Mouse (Mus musculus) hindbrain, embryonic 10.5 days (tissue): ENCODE measurements around the gene Hpd. TPM values are rescaled to one million over a fixed set of nuclear protein-coding genes. Genes with fewer than 3 reads are reported as not detected.

ENCODE experiments used
- DNase-seq: peaks from one replicate; pipeline ENCODE4 v3.0.0-alpha.2; 2017; ENCODE audit warnings: low spot score
- H3K27ac ChIP-seq: fragments of 300-500 bp; sonication (generic); 2 replicates; pipeline ENCODE4 v1.5.1; 2016; ENCODE audit warnings: mild to moderate bottlenecking, moderate library complexity
- H3K27me3 ChIP-seq: fragments of 300-500 bp; sonication (generic); 2 replicates; pipeline ENCODE4 v1.6.1; 2016; ENCODE audit warnings: mild to moderate bottlenecking; ENCODE audit not compliant: poor library complexity, insufficient read depth, severe bottlenecking
- H3K36me3 ChIP-seq: fragments of 300-500 bp; sonication (generic); 2 replicates; pipeline ENCODE4 v1.6.1; 2016; ENCODE audit warnings: mild to moderate bottlenecking, moderate library complexity
- H3K4me1 ChIP-seq: fragments of 300-500 bp; sonication (generic); replicated peaks from 2 replicates; pipeline ENCODE4 v1.6.1; 2016; ENCODE audit warnings: mild to moderate bottlenecking
- H3K4me3 ChIP-seq: fragments of 300-500 bp; sonication (generic); 2 replicates; pipeline ENCODE4 v1.5.1; 2016; ENCODE audit warnings: mild to moderate bottlenecking, moderate library complexity
- H3K9me3 ChIP-seq: fragments of 300-500 bp; sonication (generic); 2 replicates; pipeline ENCODE4 v1.6.1; 2016; ENCODE audit warnings: mild to moderate bottlenecking, moderate library complexity
- WGBS: fragments of 180-500 bp; shearing (Covaris S2); methylation state at CpG from one replicate; pipeline ENCODE4 v1.1.7; 2016; 5-methylcytosine and 5-hydroxymethylcytosine counted together
- polyA plus RNA-seq: library from polyadenylated mRNA; unstranded; fragments of >200 nt; fragmentation: Nextera tagmentation; extraction: Ambion mirVana; gene quantifications from 2 replicates; pipeline ENCODE4 v1.2.1, GENCODE M21; 2016

Hpd gene
- polyA plus RNA-seq, 1 experiment from 2014 or later = not detected

DNA sequence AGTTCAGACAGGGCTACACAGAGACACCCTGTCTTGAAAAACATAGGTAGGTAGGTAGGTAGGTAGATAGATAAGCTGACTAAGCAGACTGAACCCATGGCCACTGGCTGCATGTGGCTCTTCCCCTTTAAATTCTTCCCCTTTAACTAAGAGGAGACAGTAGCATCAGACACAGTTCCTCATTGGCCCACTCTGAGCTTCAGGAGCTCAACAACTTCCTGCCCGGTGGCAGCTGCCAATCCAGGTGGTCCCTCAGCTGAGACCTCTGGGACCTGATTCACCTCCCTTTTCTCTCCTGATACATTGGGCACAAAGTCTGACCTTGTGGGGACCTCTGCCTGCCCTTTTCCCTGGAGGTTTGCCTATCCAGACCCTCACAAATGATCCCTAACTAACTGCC lies 29.6 kb downstream of the Hpd start:
- Histone ChIP-seq H3K4me1 (peaks cover 40% of the 10 kb centered on the region), H3K27me3 (no peaks in the 10 kb centered on the region), H3K27ac (no peak overlapping the region), H3K36me3 (peaks cover 98% of the 10 kb centered on the region), H3K9me3 (no peaks in the 10 kb centered on the region), H3K4me3 (no peak overlapping the region)
- 76% methylated on average over 1 of the region's 1 CpGs for WGBS
- no peak for DNase-seq

DNA sequence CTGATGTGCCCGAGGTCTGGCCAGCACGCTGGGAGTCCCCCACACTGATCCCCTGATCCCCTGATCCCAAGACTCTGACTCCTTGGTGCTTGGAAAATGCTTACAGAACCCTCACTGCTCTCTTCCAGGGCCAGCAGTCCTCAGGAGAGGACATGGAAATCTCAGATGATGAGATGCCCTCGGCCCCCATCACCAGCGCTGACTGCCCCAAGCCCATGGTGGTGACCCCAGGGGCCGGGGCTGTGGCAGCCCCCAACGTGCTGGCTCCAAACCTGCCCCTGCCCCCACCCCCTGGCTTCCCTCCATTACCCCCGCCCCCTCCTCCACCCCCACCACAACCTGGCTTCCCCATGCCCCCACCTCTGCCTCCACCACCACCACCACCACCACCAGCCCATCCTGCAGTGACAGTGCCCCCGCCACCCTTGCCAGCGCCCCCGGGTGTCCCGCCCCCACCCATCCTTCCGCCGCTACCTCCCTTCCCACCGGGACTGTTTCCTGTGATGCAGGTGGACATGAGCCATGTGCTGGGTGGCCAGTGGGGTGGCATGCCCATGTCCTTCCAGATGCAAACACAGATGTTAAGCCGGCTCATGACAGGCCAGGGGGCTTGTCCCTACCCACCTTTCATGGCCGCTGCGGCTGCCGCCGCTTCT lies 30.7 kb downstream of the Hpd start:
- Histone ChIP-seq H3K4me3 (no peak overlapping the region; the same call in 1 of the 2 replicates), H3K36me3 (peaks cover 98% of the 10 kb centered on the region), H3K4me1 (peaks cover 41% of the 10 kb centered on the region), H3K27ac (no peak overlapping the region), H3K9me3 (no peaks in the 10 kb centered on the region), H3K27me3 (no peaks in the 10 kb centered on the region)
- no peak for DNase-seq
- WGBS = 95% methylated on average over 19 of the region's 19 CpGs

GRCm38 (mm10) chr5:123151077-123151476 lies 31.4 kb downstream of the Hpd start:
- peaks cover 98% of the 10 kb centered on the region for H3K36me3 ChIP-seq

GRCm38 (mm10) chr5:123150641-123151040 lies 31.9 kb downstream of the Hpd start:
- WGBS = 44% methylated on average over 7 of the region's 7 CpGs
- H3K27ac ChIP-seq = no peak overlapping the region
- peaks cover 51% of the 10 kb centered on the region for H3K4me1 ChIP-seq
- no peak for DNase-seq
- H3K4me3 ChIP-seq = peak overlapping the region; percentile 46
- no peaks in the 10 kb centered on the region for H3K27me3 ChIP-seq
- H3K9me3 ChIP-seq = no peaks in the 10 kb centered on the region
- H3K36me3 ChIP-seq = peaks cover 100% of the 10 kb centered on the region

More at GRCm38 (mm10) chr5:123151077-123151476, 31.4 kb downstream of the Hpd start:
- Histone ChIP-seq H3K4me1 (peaks cover 47% of the 10 kb centered on the region), H3K27me3 (no peaks in the 10 kb centered on the region), H3K27ac (no peak overlapping the region), H3K9me3 (no peaks in the 10 kb centered on the region), H3K4me3 (peak overlapping the region; percentile 46; the same call in 1 of the 2 replicates)
- WGBS = 56% methylated on average over 7 of the region's 7 CpGs
- no peak for DNase-seq

DNA sequence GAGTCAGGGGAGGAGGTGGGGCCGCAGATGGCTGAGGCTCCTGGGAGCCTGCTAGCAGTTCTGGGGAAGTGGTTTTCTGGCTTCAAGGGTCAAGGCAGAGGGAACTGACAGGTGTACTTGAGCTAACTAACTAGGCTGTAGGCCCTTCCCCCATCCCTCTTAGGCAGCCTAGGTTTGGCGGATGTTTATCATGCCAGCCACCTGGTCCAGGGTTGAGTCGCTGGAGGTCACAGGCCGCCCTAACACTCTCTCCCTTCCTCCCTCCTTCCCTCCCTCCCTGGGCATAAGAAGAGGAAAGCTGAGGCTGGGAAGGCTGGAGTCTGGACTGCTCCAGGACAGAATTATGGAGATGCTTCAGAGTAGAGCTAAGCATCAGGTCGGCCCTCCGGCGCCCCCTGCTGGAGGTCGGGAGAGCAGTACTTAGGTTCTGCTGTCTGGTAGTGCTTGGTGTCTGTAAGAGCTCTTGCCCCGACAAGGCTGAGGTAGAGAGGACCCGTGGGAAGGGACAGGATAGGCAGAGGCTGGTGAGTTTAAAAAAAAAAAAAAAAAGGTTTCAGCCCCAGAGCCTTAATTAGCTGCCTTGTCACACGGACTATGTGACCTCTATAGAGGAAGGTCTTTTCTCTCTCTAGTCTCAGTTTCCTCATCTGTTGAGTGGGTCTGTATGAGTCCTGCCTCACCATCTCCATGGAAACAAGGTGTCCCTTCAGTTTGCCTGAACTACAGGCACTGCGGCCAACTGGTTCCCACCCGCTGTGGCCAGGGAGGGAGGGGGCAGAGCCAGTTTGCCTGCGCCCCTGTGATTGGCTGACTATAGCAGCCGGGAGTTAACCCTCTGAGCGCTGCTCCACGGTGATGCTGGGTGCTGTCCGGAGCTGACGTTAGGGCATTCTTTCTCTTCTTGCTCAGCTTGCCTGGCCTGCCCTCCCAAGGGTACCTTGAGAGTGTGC lies 32.8 kb downstream of the Hpd start:
- H3K27me3 ChIP-seq = no peaks in the 10 kb centered on the region
- peaks cover 100% of the 10 kb centered on the region for H3K36me3 ChIP-seq
- H3K9me3 ChIP-seq = no peaks in the 10 kb centered on the region
- 14% methylated on average over 19 of the region's 19 CpGs for WGBS
- peak overlapping the region; percentile 46 for H3K4me3 ChIP-seq
- DNase-seq = peak; percentile 91
- H3K27ac ChIP-seq = peak overlapping the region; percentile 54
- peaks cover 60% of the 10 kb centered on the region for H3K4me1 ChIP-seq

- Histone ChIP-seq H3K4me3 (peak overlapping the region; percentile 20; the same call in 1 of the 2 replicates), H3K4me1 (peaks cover 76% of the 10 kb centered on the region), H3K36me3 (peaks cover 92% of the 10 kb centered on the region), H3K27me3 (no peaks in the 10 kb centered on the region), H3K27ac (peak overlapping the region; percentile 4; the same call in 1 of the 2 replicates), H3K9me3 (no peaks in the 10 kb centered on the region)
- no peak for DNase-seq
- 89% methylated on average over 25 of the region's 25 CpGs for whole genome bisulfite sequencing
Observed at GRCm38 (mm10) chr5:123148073-123148722, 34.3 kb downstream of the Hpd start.

- WGBS = 86% methylated on average over 17 of the region's 17 CpGs
- H3K4me3 ChIP-seq = no peak overlapping the region
- DNase-seq = no peak
- H3K4me1 ChIP-seq = peaks cover 80% of the 10 kb centered on the region
- no peaks in the 10 kb centered on the region for H3K27me3 ChIP-seq
- H3K36me3 ChIP-seq = peaks cover 85% of the 10 kb centered on the region
- H3K27ac ChIP-seq = peak overlapping the region; percentile 4; the same call in 1 of the 2 replicates
- H3K9me3 ChIP-seq = no peaks in the 10 kb centered on the region
Observed at GRCm38 (mm10) chr5:123147569-123147968, 35.0 kb downstream of the Hpd start.

GRCm38 (mm10) chr5:123146357-123146756 lies 36.2 kb downstream of the Hpd start:
- 90% methylated on average over 11 of the region's 11 CpGs for whole genome bisulfite sequencing

DNA sequence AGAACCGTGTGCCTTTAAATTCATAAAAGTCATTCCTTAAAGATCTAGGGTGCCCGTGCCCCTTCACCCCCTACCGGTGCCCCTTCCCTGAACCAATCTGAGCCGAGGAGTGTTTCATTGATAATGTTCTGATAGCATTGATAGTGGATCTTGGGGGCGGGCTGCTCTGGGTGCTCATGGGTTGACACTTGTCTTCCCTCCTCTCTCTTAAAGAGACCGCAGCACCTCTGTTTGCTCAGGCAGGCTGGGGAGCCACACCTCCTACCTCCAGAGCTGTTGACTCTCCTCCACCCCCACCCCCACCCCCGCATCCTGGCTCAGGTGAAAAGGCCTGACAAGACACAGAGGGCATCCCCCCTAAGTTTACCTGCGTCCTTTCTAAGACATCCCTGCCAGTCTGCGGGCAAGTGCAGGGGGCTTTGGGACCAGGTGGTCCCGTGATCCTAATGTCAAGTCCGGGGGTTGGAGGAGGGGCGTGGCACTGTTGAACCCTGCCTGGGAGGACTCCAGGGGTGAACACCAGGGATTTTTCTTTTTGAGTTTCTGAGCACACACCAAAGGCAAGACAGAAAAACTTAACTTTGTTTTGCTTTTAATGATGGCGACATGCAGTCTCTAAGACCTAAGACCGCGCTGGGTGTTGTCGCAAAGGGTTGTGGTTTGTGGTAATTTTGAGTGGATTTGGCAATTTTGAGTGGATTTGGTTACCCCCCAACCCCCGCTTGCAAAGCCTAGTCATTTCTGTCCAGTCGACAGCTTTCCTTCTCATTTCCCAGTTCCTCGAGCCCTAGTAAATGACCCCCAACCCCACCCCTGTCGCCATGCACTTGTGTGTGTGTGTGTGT lies 37.6 kb downstream of the Hpd start:
- H3K4me1 ChIP-seq = peaks cover 69% of the 10 kb centered on the region
- no peaks in the 10 kb centered on the region for H3K27me3 ChIP-seq
- DNase-seq = no peak
- H3K36me3 ChIP-seq = peaks cover 59% of the 10 kb centered on the region
- WGBS = 41% methylated on average over 20 of the region's 20 CpGs
- peak overlapping the region; percentile 72 for H3K27ac ChIP-seq
- no peaks in the 10 kb centered on the region for H3K9me3 ChIP-seq
- H3K4me3 ChIP-seq = peak overlapping the region; percentile 92

More at GRCm38 (mm10) chr5:123146357-123146756, 36.2 kb downstream of the Hpd start:
- Histone ChIP-seq H3K27ac (no peak overlapping the region), H3K4me1 (peaks cover 82% of the 10 kb centered on the region), H3K4me3 (no peak overlapping the region; the same call in 1 of the 2 replicates), H3K36me3 (peaks cover 73% of the 10 kb centered on the region), H3K9me3 (no peaks in the 10 kb centered on the region), H3K27me3 (no peaks in the 10 kb centered on the region)
- no peak for DNase-seq

- 4% methylated on average over 17 of the region's 17 CpGs for WGBS
- Histone ChIP-seq H3K27me3 (no peaks in the 10 kb centered on the region), H3K27ac (peak overlapping the region; percentile 100), H3K9me3 (no peaks in the 10 kb centered on the region), H3K36me3 (peaks cover 51% of the 10 kb centered on the region), H3K4me1 (peaks cover 60% of the 10 kb centered on the region), H3K4me3 (peak overlapping the region; percentile 92)
- peak; percentile 22 for DNase-seq
Observed at GRCm38 (mm10) chr5:123143971-123144745, 38.4 kb downstream of the Hpd start.

- Histone ChIP-seq H3K4me3 (peak overlapping the region; percentile 92), H3K36me3 (peaks cover 44% of the 10 kb centered on the region), H3K9me3 (no peaks in the 10 kb centered on the region), H3K27ac (peak overlapping the region; percentile 100), H3K4me1 (peaks cover 58% of the 10 kb centered on the region), H3K27me3 (no peaks in the 10 kb centered on the region)
- peak; percentile 48 for DNase-seq
- WGBS = 1% methylated on average over 24 of the region's 24 CpGs
Observed at GRCm38 (mm10) chr5:123143251-123143970, 39.1 kb downstream of the Hpd start.
